Mouse (Mus musculus) testis, adult 2 months (tissue): Measurements from ENCODE around the gene Calu.

ENCODE experiments used
- CTCF ChIP-seq: fragments of 200-500 bp; IDR thresholded peaks from 2 replicates; pipeline ENCODE4 v1.5.1; 2012; ENCODE audit warnings: low read depth, mild to moderate bottlenecking, inconsistent platforms, low read length, moderate library complexity; ENCODE audit not compliant: control insufficient read depth, insufficient read depth, insufficient replicate concordance
- POLR2A ChIP-seq: fragments of 200-500 bp; IDR thresholded peaks from 2 replicates; pipeline ENCODE4 v1.6.1; 2012; ENCODE audit warnings: low read depth, mild to moderate bottlenecking, inconsistent platforms, low read length, moderate library complexity; ENCODE audit not compliant: control insufficient read depth

DNA sequence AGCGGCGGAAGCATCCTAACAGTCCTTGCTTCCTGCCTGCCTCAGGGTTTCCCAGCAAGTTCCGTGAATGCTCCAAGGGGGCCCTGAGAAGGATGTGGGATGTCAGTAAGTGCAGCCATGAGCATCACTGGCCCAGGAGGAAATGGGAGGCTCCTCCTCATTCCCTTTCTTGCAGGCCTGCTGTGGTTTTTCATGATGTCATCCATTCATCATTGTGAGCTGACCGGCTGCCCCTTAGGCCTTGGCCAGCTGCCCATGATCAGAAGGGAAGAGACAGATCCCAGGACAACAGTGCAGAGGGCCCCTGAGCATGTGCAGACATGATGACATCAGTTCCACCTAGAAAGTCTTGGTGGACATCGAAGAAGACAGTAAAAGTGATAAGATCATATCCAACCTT, 29.0 kb upstream of the Calu start, which contains the start of gene Fam71f1:
- TF ChIP-seq POLR2A (peak; percentile 75; the same call in 1 of the 2 replicates), CTCF (no peak)
